Mouse (Mus musculus) cerebellum, adult 2 months (tissue): ENCODE measurements at regions not wholly inside any gene's neighbourhood (a gene's known extent, or its start where the extent isn't known, plus 50 kb on each side); places are given as distances from the start of the nearest gene placed in this dataset.

Experiments
- DNase-seq, 2 experiments: peaks; one replicate each; pipeline ENCODE4 v3.0.0; 2021
- H3K27ac ChIP-seq: fragments of 200-500 bp; 2 replicates; pipeline ENCODE4 v1.5.1; 2012; ENCODE audit warnings: low read length, control low read depth, inconsistent platforms; ENCODE audit not compliant: insufficient read depth
- H3K27me3 ChIP-seq: fragments of 200-500 bp; 2 replicates; pipeline ENCODE4 v1.6.1; 2012; ENCODE audit warnings: inconsistent platforms, mild to moderate bottlenecking, low read length, moderate library complexity; ENCODE audit not compliant: control insufficient read depth, insufficient read depth
- H3K4me1 ChIP-seq: fragments of 200-500 bp; 2 replicates; pipeline ENCODE4 v1.6.1; 2011; ENCODE audit warnings: low read length; ENCODE audit not compliant: control insufficient read depth, insufficient read depth
- H3K4me3 ChIP-seq: fragments of 200-500 bp; replicated peaks from 2 replicates; pipeline ENCODE3; 2011; ENCODE audit warnings: mild to moderate bottlenecking, low read depth, low read length, control low read depth; ENCODE audit not compliant: insufficient read depth
- CTCF ChIP-seq: fragments of 200-500 bp; IDR thresholded peaks from 2 replicates; pipeline ENCODE4 v1.5.1; 2011; ENCODE audit warnings: low read depth, mild to moderate bottlenecking, control low read depth, low read length, moderate library complexity, borderline replicate concordance; ENCODE audit not compliant: insufficient read depth
- POLR2A ChIP-seq: fragments of 200-500 bp; IDR thresholded peaks from 2 replicates; pipeline ENCODE4 v1.6.1; 2011; ENCODE audit warnings: low read length, control low read depth, borderline replicate concordance; ENCODE audit not compliant: insufficient read depth
- WGBS: fragments of 180-500 bp; shearing (Covaris S2); methylation state at CpG from one replicate; pipeline ENCODE4 v1.1.7; 2018; 5-methylcytosine and 5-hydroxymethylcytosine counted together

GRCm38 (mm10) chr6:103947474-103947873, 437.1 kb downstream of the Chl1 start:
- H3K27me3 ChIP-seq: no peaks in the 10 kb centered on the region
- 73% methylated on average over 3 of the region's 3 CpGs for WGBS
- no peak for DNase-seq
- H3K4me3 ChIP-seq: no peak overlapping the region
- TF ChIP-seq POLR2A: no peak
- TF ChIP-seq CTCF: no peak
- H3K4me1 ChIP-seq: no peaks in the 10 kb centered on the region
- H3K27ac ChIP-seq: no peak overlapping the region

- H3K4me3 ChIP-seq: no peak overlapping the region
- H3K27me3 ChIP-seq: no peaks in the 10 kb centered on the region
- no peak for DNase-seq
- TF ChIP-seq POLR2A (no peak), CTCF (no peak)
- 24% methylated on average over 1 of the region's 1 CpGs for WGBS
- H3K4me1 ChIP-seq: no peaks in the 10 kb centered on the region
- no peak overlapping the region for H3K27ac ChIP-seq
These were observed 442.9 kb downstream of the Chl1 start for GRCm38 (mm10) chr6:103953134-103953771.

GRCm38 (mm10) chr6:103959002-103959401, 448.6 kb downstream of the Chl1 start:
- no peak for DNase-seq
- Histone ChIP-seq H3K4me3 (no peak overlapping the region), H3K4me1 (no peaks in the 10 kb centered on the region), H3K27ac (no peak overlapping the region), H3K27me3 (no peaks in the 10 kb centered on the region)
- TF ChIP-seq POLR2A: no peak
- TF ChIP-seq CTCF: no peak
- WGBS: 17% methylated on average over 2 of the region's 2 CpGs

- Histone ChIP-seq H3K27ac (no peak overlapping the region), H3K27me3 (no peaks in the 10 kb centered on the region), H3K4me3 (no peak overlapping the region), H3K4me1 (no peaks in the 10 kb centered on the region)
- TF ChIP-seq CTCF: no peak
- no peak for TF ChIP-seq POLR2A
- 100% methylated on average over 1 of the region's 1 CpGs for WGBS
- DNase-seq: no peak
These were observed 457.5 kb downstream of the Chl1 start for GRCm38 (mm10) chr6:103967811-103968420.

GRCm38 (mm10) chr6:103999186-103999585, 488.8 kb downstream of the Chl1 start:
- no peak for TF ChIP-seq CTCF
- no peak for TF ChIP-seq POLR2A
- Histone ChIP-seq H3K27me3 (no peaks in the 10 kb centered on the region), H3K27ac (no peak overlapping the region), H3K4me3 (no peak overlapping the region), H3K4me1 (no peaks in the 10 kb centered on the region)
- WGBS: 67% methylated on average over 1 of the region's 1 CpGs
- DNase-seq: no peak

- no peaks in the 10 kb centered on the region for H3K27me3 ChIP-seq
- no peak overlapping the region for H3K27ac ChIP-seq
- no peak overlapping the region for H3K4me3 ChIP-seq
- no peak for TF ChIP-seq POLR2A
- TF ChIP-seq CTCF: peak; percentile 79; the same call in 1 of the 2 replicates
- DNase-seq: peak; percentile 79 to 85
- H3K4me1 ChIP-seq: no peaks in the 10 kb centered on the region
- 9% methylated on average over 9 of the region's 9 CpGs for WGBS
These were observed 464.0 kb upstream of the Cntn6 start for GRCm38 (mm10) chr6:104028439-104029091.

GRCm38 (mm10) chr6:104038853-104039252, 453.7 kb upstream of the Cntn6 start:
- Histone ChIP-seq H3K4me3 (no peak overlapping the region), H3K4me1 (no peaks in the 10 kb centered on the region), H3K27me3 (no peaks in the 10 kb centered on the region), H3K27ac (no peak overlapping the region)
- no peak for DNase-seq
- TF ChIP-seq POLR2A (no peak), CTCF (no peak)

- Histone ChIP-seq H3K27me3 (no peaks in the 10 kb centered on the region), H3K4me1 (no peaks in the 10 kb centered on the region), H3K4me3 (no peak overlapping the region), H3K27ac (no peak overlapping the region)
- no peak for TF ChIP-seq CTCF
- DNase-seq: no peak
- 82% methylated on average over 2 of the region's 2 CpGs for WGBS
These were observed 452.1 kb upstream of the Cntn6 start for GRCm38 (mm10) chr6:104040450-104040849.
